Mouse (Mus musculus) T-helper 2 cell (primary cell): ENCODE results near the gene Lamb2.

Experiments
- in situ Hi-C: fragments of 300-600 bp; cut with MboI, MseI; formaldehyde crosslinking; loops from one replicate; pipeline ENCODE4 v1.15.1; 2025; ENCODE audit warnings: high pct_unique_total_duplicates

Gene Lamb2

DNA sequence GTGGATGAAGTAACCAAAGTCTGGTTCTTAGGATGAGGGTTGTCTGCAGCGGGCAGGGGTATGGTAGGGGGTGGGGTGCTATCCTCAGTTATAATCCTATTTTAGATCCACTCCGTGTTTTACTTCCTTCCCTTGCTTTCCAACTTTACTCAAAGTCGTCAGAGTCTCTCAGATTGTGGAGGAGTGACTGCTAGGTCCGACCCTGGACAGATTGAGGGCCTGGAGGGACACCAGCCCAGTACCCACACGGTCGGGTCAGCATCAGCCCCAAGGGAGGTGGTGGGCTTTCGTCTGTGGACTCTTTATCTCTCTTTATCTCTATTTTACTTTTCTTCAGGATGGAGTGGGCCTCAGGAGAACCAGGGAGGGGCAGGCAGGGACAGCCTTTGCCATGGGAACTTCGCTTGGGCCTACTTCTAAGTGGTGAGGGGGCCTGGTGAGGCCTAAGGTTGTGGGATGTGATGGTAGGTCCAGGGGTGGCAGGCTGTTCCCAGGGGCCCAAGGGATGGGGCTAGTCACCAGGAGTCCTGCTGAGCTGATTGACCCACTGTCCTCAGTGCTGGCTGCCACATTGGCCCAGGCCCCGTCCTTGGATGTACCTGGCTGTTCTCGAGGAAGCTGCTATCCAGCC is at the start of gene Lamb2:
TSS of gene Lamb2 (plus strand) at position 16 of the 631 bp plus-strand sequence.
- in situ Hi-C loops: no loop called here

- in situ Hi-C loops: no loop called here
Measured at GRCm38 (mm10) chr9:108431431-108432067, 48.0 kb upstream of the Lamb2 start.

- in situ Hi-C loops: no loop called here
Measured at GRCm38 (mm10) chr9:108436182-108436581, 43.4 kb upstream of the Lamb2 start, which contains the start of gene BC048562. Gene BC048562, plus strand, starts transcription at chr9:108436482.

DNA sequence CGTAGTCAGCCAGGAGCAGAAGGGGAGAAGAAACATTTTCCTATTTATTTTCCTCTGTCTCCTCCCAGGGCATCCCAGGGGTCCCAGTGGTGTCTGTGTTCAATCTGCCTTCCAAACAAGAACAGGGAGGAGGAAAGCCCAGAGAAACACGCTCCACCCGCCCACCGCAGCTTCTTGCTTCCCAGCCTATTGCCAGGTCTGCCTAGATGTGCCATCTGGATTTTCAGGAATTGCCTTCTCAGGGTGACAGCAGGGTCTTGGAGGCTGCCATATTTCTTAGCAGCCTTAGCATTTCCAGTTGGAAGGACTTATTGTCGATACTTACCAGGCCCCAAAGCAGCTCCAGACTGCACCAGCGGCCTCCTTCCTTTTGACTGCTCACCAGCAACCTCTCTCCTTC is 40.4 kb upstream of the Lamb2 start:
- in situ Hi-C loops: no loop called here

DNA sequence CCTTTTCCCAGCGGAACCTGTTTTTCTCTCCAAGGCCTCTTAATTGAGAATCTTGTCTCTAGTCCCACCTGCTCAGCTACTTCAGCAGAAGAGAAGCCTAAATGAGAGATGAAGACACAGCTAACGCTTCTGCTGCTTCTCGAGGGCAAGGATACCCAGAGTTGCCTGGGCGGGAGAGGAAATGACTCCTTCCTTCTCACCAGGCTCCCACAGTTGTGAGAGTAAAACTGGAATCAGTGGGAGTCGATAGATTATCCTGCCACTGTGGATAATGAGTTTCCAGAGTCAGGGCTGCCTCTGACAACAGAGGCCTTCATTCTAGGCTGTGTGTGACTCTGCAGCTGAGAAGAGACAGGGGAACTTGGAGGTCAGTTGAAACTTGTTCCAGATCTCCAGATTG is 39.1 kb upstream of the Lamb2 start:
- in situ Hi-C loops: no loop called here

DNA sequence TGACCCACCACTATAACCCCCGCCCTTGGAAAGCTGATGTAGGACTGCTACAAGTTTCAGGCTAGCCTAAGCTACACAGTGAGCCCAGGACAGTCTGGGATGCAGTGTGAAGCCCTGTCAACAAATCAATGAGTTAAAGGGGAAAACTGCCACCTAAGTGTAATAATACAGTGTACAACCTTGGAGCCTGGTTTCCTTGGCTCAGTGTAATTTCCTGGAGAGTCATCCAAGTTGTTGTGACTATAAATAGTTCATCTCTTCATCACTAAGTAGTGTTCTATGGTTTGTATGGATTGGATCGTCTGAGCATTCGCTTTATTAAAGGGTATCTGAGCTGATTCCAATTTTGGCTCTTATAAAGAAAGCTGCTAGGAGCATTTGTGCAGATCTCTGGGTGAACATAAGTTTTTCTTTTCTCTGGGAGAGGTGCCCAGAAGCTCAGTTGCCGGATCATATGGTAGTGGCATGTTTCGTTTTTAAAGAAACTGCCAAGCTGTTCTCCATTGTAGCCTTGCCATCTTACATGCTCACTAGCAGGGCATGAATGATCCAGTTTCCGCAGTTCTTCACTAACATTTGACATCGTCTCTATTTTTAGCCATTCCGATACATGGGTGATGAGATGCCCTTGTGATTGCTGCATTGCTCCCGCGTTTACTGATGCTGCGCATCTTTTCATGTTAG is 38.2 kb upstream of the Lamb2 start:
- in situ Hi-C loops: no loop called here

DNA sequence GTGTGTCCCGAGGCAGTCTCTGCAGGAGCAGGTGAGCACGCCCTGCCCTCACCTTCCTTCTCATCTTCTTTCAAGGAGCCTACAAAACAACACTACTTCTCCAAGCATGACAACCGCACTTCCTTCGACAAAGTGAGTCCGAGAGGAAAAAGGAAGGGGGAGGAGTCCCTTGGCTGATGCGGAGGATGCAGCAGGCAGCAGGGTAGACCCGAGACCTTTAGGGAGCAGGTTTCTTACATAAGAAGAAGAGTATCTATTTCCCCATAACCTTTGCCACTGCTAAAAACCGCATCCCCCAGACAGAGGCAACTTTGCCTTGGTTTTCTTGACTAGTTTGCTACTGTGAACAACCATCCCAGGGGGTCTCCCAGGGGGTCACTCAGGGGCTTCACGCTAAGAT is 34.4 kb upstream of the Lamb2 start:
- in situ Hi-C loops: loop anchor here (5.0 kb wide), 1 partner anchor 42 kb away; no protein-coding TSS in a partner anchor

GRCm38 (mm10) chr9:108449860-108450259 is 29.7 kb upstream of the Lamb2 start:
- in situ Hi-C loops: loop anchor here (5.0 kb wide), 1 partner anchor 37 kb away; no protein-coding TSS in a partner anchor

- in situ Hi-C loops: no loop called here
Measured at GRCm38 (mm10) chr9:108450292-108451169, 29.0 kb upstream of the Lamb2 start.

DNA sequence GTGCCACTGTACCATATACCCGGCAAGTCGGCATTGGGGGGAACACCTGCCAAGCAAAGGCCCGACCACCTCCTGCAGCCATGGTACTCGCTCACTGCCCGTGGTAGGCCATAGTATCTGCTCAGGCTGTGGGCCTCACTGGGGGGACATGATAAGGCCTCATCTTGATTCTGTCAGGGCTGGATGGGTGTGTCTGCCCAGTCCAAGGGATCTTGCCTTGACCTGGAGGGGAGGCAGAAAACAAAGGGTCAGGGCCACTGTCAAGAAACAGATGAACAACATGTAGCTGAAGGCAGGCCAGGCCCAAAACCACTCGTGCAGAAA is 28.4 kb upstream of the Lamb2 start:
- in situ Hi-C loops: no loop called here

- in situ Hi-C loops: no loop called here
Measured at GRCm38 (mm10) chr9:108451519-108452160, 27.9 kb upstream of the Lamb2 start.

DNA sequence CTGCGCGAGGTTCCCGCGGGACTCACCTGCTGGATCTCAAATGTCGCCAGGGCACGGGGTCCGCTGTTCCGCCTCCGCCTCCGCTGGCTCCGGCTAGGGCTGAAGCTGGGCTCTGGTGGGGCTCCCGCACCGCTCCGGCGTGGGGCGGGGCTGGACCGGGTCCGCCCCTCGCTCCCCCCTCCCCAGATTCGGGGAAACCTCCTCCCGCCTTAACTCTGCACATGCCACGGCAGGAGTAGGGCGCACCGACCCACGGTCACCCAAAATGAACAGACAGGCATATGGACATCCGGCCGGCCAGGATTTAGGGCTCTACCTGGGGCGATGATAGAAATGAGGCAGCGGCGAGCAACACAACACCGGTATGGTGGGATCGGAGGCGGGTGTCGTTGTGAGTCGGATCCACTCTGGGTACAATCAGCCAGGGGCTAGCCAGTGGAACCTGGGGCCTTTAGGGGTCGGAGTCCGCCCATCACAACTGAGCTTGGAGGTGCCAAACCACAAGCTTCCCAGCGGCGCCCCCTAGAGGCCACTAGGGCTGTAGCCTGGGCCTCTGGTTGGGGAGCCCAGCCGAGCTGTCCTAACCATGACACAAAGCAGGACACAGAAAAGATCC is 27.1 kb upstream of the Lamb2 start:
- in situ Hi-C loops: no loop called here

DNA sequence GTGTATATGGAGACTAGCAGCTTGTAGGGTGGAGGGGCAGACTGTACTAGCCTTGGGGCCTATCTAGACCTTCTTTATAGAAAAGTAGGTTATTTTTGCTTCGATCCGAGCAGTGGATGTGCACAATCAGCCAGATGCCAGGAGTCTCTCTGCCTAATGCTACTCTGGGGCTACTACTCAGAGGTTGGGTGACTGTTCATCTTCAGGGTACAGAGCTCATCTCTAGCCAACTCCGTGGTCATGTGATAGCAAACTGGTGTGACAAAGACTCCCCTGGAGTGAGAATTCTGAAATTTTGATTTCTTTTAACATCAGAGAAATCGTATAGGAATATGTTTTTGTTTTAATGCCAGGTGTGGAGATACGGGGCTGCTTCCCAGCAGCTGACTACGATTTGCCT is 26.6 kb upstream of the Lamb2 start:
- in situ Hi-C loops: no loop called here

GRCm38 (mm10) chr9:108453458-108453857 is 26.1 kb upstream of the Lamb2 start:
- in situ Hi-C loops: no loop called here

DNA sequence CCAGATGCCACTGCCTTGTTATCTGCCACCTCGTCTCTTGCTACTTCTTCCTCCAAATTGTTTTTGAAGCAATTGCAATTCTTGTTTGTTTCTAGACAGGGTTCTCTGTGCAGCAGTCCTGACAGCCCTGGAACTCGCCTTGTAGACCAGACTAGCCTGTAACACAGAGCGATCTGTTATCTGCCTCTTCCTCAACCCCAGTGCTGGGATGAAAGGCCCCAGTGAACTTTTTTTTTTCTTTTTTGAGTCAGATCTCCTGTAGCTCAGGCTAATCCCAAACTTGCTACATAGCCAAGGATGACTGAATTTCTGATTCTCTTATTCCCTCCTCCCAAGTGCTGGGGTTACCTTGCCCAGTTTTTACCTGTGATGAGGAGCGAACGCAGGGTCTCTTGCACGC is 25.1 kb upstream of the Lamb2 start:
- in situ Hi-C loops: no loop called here

DNA sequence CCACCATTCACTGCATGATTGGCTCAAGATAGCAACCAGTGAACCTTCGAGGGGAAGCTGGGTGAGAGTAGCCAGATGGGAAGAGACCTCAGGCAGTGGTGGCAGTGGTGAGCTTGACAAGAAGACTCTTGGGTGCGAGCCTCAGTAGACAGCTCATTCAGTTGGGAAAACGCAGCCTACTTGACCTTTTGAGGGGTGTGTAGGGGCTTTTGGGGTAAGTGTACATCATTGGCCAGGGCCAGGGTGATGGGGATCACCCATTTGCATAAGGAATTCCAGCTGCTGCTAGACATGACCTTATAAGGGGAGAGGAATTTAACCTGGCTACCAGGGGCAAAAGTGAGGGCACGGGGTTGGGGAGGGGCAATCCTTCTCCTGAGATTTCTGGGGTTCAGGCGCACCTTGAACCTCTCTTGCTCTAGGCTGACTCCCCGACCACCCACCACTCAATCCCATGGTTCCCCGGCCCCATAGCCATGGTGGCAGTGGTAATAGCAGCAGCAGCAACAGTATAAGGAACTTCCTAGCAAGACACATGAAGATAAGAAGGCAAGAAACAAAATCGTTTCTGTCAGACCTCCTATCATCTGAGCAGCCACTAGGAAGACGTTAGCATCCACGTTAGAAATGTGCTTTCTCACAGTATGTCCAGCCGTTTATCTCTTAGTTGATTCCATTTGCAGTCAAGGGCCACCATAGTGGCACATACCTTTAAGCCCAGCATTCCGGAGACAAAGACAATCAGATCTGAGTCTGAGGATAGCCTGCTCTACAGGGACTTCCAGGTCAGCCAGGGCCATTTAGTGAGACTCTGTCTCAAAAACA is 23.6 kb upstream of the Lamb2 start:
- in situ Hi-C loops: no loop called here

GRCm38 (mm10) chr9:108456953-108457352 is 22.6 kb upstream of the Lamb2 start:
- in situ Hi-C loops: no loop called here

- in situ Hi-C loops: no loop called here
Measured at GRCm38 (mm10) chr9:108459939-108460318, 19.6 kb upstream of the Lamb2 start.

DNA sequence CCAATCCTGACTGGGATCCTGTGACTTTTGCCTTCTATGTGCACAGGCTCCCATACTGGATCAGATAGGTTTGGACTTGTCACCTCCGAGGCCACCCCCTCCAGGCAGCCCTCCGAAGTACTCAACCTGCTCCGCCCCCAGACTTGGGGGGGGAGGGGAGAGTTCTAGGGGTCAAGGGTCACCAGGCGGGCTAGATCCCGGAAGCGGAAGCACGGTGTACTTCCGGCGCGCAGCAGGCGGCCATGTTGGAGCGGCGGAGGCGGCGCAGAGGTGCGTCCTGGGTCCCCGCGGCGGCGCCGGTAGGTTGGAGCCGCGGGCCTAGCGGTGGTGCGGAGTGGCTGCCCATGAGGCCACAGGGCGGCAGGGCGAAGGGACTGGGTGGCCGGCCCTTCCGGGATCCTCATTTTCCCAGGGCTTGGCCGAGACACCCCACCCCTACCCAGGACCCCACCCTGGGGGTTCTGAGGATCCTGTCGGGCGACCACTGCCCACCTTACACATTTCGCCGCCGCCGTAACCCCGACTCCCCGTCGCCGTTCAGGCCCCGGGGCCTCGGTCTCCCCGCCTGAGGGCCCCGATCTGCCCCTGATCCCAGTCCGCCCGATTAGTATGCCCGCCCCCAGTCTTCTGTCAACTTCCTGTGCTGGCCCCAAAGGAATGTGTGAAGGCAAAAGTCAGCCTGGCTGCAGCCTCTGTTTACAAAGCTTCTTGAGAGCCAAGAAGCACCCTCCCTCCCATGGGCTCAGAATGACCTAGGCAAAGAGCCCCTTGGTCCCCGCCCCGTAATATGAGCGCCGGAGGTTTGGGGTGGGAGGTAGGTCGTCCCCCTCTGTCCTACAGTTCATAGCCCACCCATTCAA is 19.0 kb upstream of the Lamb2 start, which contains the start of gene Ccdc71:
TSS of gene Ccdc71 (plus strand) at position 209 of the 860 bp plus-strand sequence.
- in situ Hi-C loops: no loop called here
